Mouse (Mus musculus) lung, embryonic 15.5 days (tissue): ENCODE data around the gene Foxe1. TPM values are rescaled to one million over a fixed set of nuclear protein-coding genes. Genes with fewer than 3 reads are reported as not detected.

Experiments
- ATAC-seq: fragments of 200-750 bp; cut with Nextera tagmentation; 2 replicates; pipeline ENCODE4 v1.8.0; 2017; ENCODE audit warnings: moderate number of reproducible peaks, borderline replicate concordance; ENCODE audit not compliant: low FRiP score, low TSS enrichment; ENCODE audit errors: extremely low read depth
- H3K27ac ChIP-seq: fragments of 300-500 bp; sonication (generic); 2 replicates; pipeline ENCODE4 v1.5.1; 2015; ENCODE audit warnings: moderate library complexity, mild to moderate bottlenecking, inconsistent platforms
- H3K27me3 ChIP-seq: fragments of 300-500 bp; sonication (generic); 2 replicates; pipeline ENCODE4 v1.6.1; 2015; ENCODE audit warnings: inconsistent platforms
- H3K36me3 ChIP-seq: fragments of 300-500 bp; sonication (generic); 2 replicates; pipeline ENCODE4 v1.6.1; 2015; ENCODE audit warnings: inconsistent platforms
- H3K4me1 ChIP-seq: fragments of 300-500 bp; sonication (generic); 2 replicates; pipeline ENCODE4 v1.6.1; 2015; ENCODE audit warnings: inconsistent platforms
- H3K4me2 ChIP-seq: fragments of 300-500 bp; sonication (generic); 2 replicates; pipeline ENCODE4 v1.6.1; 2015; ENCODE audit warnings: inconsistent platforms, mild to moderate bottlenecking, moderate library complexity
- H3K4me3 ChIP-seq: fragments of 300-500 bp; sonication (generic); 2 replicates; pipeline ENCODE4 v1.5.1; 2015; ENCODE audit warnings: mild to moderate bottlenecking, inconsistent platforms
- H3K9ac ChIP-seq: fragments of 300-500 bp; sonication (generic); 2 replicates; pipeline ENCODE4 v1.6.1; 2015; ENCODE audit warnings: inconsistent platforms
- H3K9me3 ChIP-seq: fragments of 300-500 bp; sonication (generic); 2 replicates; pipeline ENCODE4 v1.6.1; 2016; ENCODE audit warnings: inconsistent platforms
- WGBS: fragments of 180-500 bp; shearing (Covaris S2); methylation state at CpG from one replicate; pipeline ENCODE4 v1.1.7; 2015; 5-methylcytosine and 5-hydroxymethylcytosine counted together
- polyA plus RNA-seq: library from polyadenylated mRNA; unstranded; fragments of >200 nt; fragmentation: Nextera tagmentation; extraction: Ambion mirVana; gene quantifications from 2 replicates; pipeline ENCODE4 v1.2.1, GENCODE M21; 2015

Gene Foxe1
- polyA plus RNA-seq, 1 experiment from 2014 or later = 0.05 TPM

DNA sequence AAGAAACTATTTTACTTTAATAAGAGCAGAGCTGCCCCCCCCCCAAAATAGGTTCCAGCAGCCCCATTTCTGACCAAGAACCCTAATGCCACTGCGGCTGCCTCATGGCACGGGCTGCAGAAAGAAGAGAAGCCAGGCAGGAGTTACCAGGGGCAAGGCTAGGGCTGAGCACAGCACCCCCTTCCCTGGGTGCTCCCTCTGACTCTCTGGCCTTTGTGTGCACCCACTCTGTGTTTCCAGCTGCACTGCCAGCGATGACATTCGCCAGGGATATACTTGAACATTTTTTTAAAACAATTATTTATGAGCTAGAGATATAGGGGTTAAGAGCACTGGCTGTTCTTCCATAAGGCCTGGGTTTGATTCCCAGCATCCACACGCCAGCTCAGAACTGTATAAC is 6.1 kb downstream of the Foxe1 start:
- Histone ChIP-seq H3K4me3 (no peak overlapping the region), H3K27ac (no peak overlapping the region), H3K36me3 (no peaks in the 10 kb centered on the region), H3K27me3 (peaks cover 91% of the 10 kb centered on the region), H3K9me3 (no peaks in the 10 kb centered on the region), H3K9ac (no peak overlapping the region), H3K4me1 (peaks cover 2% of the 10 kb centered on the region), H3K4me2 (no peak overlapping the region)
- 48% methylated on average over 5 of the region's 5 CpGs for WGBS
- ATAC-seq = no peak

DNA sequence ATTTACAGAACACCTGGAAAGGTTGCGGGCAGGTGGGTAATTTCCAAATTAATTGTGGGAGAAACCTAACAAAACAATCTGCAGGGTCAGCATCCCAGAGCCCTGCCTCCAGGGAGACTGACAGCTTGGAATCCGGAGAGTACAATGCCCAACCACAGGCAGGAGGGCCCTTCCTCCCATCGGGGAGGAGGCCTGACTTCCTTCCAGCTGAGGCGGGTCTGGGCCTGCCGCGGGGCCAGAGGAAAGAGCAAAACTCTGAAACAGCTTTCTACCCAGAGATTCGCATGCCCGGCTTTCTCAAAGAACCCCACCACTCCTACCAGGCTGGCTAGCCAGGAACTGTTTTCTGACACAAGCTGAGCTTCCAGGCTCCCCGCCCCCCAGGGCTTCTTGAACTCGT is 9.6 kb downstream of the Foxe1 start:
- H3K9me3 ChIP-seq = no peaks in the 10 kb centered on the region
- no peak overlapping the region for H3K4me3 ChIP-seq
- H3K27me3 ChIP-seq = peaks cover 66% of the 10 kb centered on the region
- no peak overlapping the region for H3K9ac ChIP-seq
- no peak overlapping the region for H3K27ac ChIP-seq
- no peak overlapping the region for H3K4me2 ChIP-seq
- H3K4me1 ChIP-seq = no peaks in the 10 kb centered on the region
- H3K36me3 ChIP-seq = no peaks in the 10 kb centered on the region
- 20% methylated on average over 10 of the region's 10 CpGs for WGBS
- no peak for ATAC-seq

DNA sequence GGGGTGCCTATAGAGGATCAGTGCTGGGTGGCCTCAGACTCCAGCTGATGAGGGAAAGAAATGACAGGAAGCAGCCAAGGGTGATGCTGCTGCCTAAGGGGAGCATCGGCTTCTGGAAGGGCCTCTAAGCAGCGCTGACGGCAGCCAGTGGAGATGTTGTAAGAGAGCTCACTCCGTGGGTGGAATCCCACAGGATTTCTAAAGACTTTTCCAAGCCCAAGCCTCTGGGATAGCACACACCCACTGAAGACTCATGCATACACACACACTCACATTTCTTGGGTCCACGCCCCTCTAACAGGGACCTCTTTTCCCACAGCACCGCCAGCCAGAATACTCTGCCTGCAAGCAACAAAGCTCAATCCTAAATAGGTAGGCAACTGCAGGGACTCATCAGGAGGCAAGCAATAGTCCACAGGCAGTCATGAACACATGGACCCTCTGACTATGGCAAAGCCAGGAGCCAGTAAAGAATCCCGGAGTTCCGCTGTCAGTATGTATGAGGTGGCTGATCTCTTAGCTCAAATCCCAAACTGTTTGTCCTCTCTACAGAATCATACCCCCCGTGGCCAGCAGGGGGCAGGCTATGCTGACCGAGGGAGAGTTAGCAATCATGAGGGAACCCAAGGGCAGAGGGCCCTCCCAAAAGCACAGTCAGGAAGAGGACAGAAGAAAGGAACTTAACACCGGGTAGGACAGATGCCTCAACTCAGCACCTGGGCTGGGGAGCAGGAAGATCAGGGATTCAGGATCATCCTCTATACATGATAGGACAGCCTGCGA is 13.1 kb downstream of the Foxe1 start:
- ATAC-seq = no peak
- no peak overlapping the region for H3K27ac ChIP-seq
- H3K36me3 ChIP-seq = no peaks in the 10 kb centered on the region
- no peaks in the 10 kb centered on the region for H3K9me3 ChIP-seq
- WGBS = 51% methylated on average over 12 of the region's 12 CpGs
- no peak overlapping the region for H3K4me3 ChIP-seq
- H3K4me1 ChIP-seq = no peaks in the 10 kb centered on the region
- H3K27me3 ChIP-seq = peaks cover 32% of the 10 kb centered on the region
- no peak overlapping the region for H3K9ac ChIP-seq
- no peak overlapping the region for H3K4me2 ChIP-seq

DNA sequence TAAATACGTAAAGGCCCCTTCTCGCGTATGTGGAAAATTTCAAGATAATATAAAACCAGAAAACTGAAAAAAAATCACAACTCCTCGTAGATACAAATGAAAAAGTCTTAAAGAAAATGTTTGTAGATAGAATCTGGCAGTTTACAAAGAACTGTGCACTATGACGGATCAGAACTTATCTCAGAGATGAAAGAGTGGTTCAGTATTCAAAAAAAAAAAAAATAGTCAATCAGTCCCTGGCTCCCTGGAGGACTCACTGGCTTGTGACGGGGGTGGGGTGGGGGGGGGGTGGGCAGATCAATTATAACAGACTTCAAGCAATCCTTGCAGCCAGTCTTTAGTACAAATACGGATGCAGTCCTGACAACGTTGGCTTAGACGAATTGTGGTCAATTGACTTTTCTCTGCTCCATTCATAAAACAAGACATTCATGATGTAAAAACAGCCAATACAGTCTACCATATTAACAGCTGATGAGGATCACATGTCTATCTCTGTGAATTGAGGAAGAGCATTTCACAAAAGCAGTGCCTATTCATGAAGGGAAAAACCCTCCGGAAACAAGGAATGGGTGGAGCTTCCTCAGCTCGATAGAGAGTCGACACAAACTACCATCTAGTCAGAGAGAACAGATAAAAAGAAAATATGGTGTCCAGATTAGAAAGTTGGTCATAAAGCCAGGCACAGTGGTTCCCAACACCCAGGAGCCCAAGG is 16.3 kb downstream of the Foxe1 start:
- no peaks in the 10 kb centered on the region for H3K36me3 ChIP-seq
- no peak for ATAC-seq
- H3K4me1 ChIP-seq = no peaks in the 10 kb centered on the region
- H3K27me3 ChIP-seq = 0 out of 2 replicates have a peak, but pooled peaks cover 10% of the 10 kb centered on the region
- H3K9me3 ChIP-seq = no peaks in the 10 kb centered on the region
- H3K4me2 ChIP-seq = no peak overlapping the region
- no peak overlapping the region for H3K4me3 ChIP-seq
- WGBS = 63% methylated on average over 12 of the region's 12 CpGs
- H3K27ac ChIP-seq = no peak overlapping the region
- no peak overlapping the region for H3K9ac ChIP-seq

DNA sequence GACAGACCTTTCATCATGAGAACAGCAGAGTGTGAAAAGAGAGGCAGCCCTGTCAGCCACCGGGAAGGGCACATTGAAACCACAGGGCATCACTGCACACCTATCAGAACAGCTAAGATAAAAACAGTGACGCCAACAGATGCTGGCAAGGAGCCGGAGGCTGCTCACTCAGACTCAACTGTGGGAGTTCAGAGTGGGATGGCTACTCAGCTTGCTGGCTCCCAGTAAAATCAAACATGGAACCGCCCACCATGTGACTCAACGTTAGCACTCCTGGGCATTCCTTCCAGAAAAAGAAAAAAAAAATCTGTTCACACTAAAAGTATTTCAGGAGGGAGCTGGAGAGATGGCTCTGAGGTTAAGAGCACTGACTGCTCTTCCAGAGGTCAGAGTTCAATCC is 17.8 kb downstream of the Foxe1 start:
- no peak overlapping the region for H3K9ac ChIP-seq
- 0 out of 2 replicates have a peak, but pooled peaks cover 7% of the 10 kb centered on the region for H3K27me3 ChIP-seq
- ATAC-seq = no peak
- H3K27ac ChIP-seq = no peak overlapping the region
- no peak overlapping the region for H3K4me2 ChIP-seq
- no peaks in the 10 kb centered on the region for H3K9me3 ChIP-seq
- 39% methylated on average over 5 of the region's 5 CpGs for WGBS
- no peaks in the 10 kb centered on the region for H3K36me3 ChIP-seq
- H3K4me1 ChIP-seq = no peaks in the 10 kb centered on the region
- H3K4me3 ChIP-seq = no peak overlapping the region

DNA sequence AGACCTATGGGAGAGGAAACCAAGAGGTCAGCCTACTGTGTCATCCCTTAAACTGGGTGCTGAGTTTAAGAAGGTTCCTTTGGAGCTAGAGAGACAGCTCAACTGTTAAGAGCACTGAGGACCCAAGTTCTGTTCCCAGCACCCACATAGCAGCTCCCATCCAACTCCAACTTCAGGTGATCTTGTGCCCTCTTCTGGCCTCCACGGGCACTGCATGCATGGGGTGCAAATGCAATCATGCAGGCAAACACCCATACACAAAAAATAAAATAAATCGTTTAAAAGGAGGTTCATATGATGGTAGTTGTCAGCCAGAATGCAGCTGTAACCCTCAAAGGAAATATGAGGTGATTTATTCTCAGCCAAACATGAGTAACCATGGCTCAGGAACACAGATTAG is 21.0 kb downstream of the Foxe1 start:
- Histone ChIP-seq H3K27me3 (peaks cover 4% of the 10 kb centered on the region; the same call in 1 of the 2 replicates), H3K9ac (no peak overlapping the region), H3K36me3 (no peaks in the 10 kb centered on the region), H3K4me1 (no peaks in the 10 kb centered on the region), H3K4me2 (no peak overlapping the region), H3K9me3 (no peaks in the 10 kb centered on the region), H3K27ac (no peak overlapping the region), H3K4me3 (no peak overlapping the region)
- no peak for ATAC-seq
- WGBS = 74% methylated on average over 2 of the region's 2 CpGs

DNA sequence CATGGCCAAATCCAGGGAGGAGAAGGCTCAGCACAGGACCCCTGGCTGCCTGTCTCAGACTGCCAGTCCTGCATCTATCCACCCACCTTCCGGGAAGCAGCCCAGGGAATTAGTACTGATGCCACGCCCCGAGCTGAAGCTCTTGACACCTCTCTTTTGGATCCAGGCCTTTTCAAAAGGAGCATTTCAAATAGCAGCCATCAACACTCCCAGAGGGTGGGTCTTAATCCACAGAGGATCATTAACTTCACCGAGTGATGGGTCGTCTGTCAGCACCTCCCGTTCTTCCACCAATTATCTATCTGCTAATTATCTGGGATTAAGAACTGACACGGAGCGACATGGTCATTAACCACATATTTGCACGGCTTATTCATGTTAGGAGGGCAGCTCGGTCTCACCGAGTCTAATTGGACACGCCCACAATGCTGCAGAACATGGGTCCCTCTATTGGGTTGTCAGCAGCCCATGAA is 24.1 kb downstream of the Foxe1 start:
- 11% methylated on average over 12 of the region's 12 CpGs for WGBS
- peaks cover 4% of the 10 kb centered on the region; the same call in 1 of the 2 replicates for H3K27me3 ChIP-seq
- H3K36me3 ChIP-seq = no peaks in the 10 kb centered on the region
- H3K9ac ChIP-seq = no peak overlapping the region
- H3K27ac ChIP-seq = no peak overlapping the region
- no peak for ATAC-seq
- no peak overlapping the region for H3K4me2 ChIP-seq
- no peak overlapping the region for H3K4me3 ChIP-seq
- peaks cover 5% of the 10 kb centered on the region; the same call in 1 of the 2 replicates for H3K4me1 ChIP-seq
- H3K9me3 ChIP-seq = no peaks in the 10 kb centered on the region

DNA sequence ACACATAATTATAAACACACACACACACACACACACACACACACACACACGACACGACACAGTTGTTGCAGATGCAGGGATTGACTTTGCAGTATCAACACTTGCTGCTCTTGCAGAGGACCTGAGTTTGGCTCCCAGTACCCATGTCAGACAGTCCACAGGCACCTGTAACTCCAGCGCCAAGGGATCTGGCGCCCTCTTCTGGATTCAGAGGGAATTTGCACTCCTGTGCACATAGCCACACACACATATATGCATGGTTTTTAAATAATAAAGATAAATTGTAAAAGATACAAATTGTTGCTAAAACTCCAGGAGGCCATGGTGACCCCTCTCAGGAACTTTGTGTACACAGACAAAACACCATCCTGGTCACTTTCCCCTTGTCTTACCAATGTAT is 25.7 kb downstream of the Foxe1 start:
- peaks cover 4% of the 10 kb centered on the region; the same call in 1 of the 2 replicates for H3K27me3 ChIP-seq
- WGBS = 66% methylated on average over 4 of the region's 4 CpGs
- no peaks in the 10 kb centered on the region for H3K36me3 ChIP-seq
- no peak overlapping the region for H3K27ac ChIP-seq
- H3K4me2 ChIP-seq = no peak overlapping the region
- H3K9me3 ChIP-seq = no peaks in the 10 kb centered on the region
- no peak overlapping the region for H3K9ac ChIP-seq
- H3K4me1 ChIP-seq = peaks cover 5% of the 10 kb centered on the region; the same call in 1 of the 2 replicates
- ATAC-seq = no peak
- H3K4me3 ChIP-seq = no peak overlapping the region

DNA sequence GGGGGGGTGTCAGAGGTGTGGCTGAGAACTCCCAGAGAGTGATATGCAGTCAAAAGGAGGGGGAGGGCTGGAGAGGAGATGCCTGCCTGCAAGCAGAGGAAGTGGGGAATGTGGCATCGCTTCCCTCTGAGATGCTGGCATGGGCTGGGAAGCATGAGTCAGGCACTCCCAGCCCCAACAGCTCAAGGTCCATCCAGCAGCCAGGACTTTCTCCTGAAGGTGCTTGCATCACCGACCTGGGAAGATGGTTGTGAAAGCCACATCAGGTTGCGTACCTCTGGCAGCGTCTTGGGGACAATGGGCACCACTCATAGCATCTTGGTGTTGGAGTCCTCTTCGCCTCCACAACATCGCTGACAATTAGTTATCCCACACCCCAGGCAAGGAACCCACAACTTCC is 27.0 kb downstream of the Foxe1 start:
- Histone ChIP-seq H3K9ac (no peak overlapping the region), H3K4me2 (0 out of 2 replicates have a peak overlapping the region, but pooled peaks have one; percentile 45), H3K36me3 (no peaks in the 10 kb centered on the region), H3K27me3 (peaks cover 4% of the 10 kb centered on the region; the same call in 1 of the 2 replicates), H3K4me1 (peaks cover 10% of the 10 kb centered on the region), H3K27ac (no peak overlapping the region), H3K9me3 (no peaks in the 10 kb centered on the region), H3K4me3 (no peak overlapping the region)
- 42% methylated on average over 6 of the region's 6 CpGs for WGBS
- ATAC-seq = no peak

DNA sequence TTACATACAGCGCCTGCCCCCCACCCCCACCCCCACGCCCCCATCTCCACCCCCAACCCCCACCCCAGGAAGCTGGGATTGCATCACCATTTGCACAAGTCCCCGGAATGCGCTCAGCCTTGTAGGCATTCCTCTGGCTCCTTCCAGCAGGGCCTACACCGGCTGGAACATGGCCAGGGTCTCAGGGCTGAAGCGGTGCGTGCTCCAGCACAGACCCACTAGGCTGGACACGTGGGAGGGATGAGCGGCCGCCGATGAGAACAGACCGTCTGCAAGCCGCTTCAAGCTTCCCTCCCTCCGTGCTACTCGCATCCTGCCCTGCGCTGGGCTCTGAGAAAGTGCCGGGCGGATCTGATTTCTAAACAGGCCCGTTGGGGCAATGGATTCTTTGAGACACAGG is 27.6 kb downstream of the Foxe1 start:
- Histone ChIP-seq H3K4me1 (peaks cover 10% of the 10 kb centered on the region), H3K4me3 (peak overlapping the region; percentile 6; the same call in 1 of the 2 replicates), H3K27ac (0 out of 2 replicates have a peak overlapping the region, but pooled peaks have one; percentile 9), H3K4me2 (peak overlapping the region; percentile 45), H3K36me3 (no peaks in the 10 kb centered on the region), H3K9me3 (no peaks in the 10 kb centered on the region), H3K27me3 (peaks cover 4% of the 10 kb centered on the region; the same call in 1 of the 2 replicates), H3K9ac (no peak overlapping the region)
- ATAC-seq = peak; percentile 89
- WGBS = 2% methylated on average over 19 of the region's 19 CpGs

DNA sequence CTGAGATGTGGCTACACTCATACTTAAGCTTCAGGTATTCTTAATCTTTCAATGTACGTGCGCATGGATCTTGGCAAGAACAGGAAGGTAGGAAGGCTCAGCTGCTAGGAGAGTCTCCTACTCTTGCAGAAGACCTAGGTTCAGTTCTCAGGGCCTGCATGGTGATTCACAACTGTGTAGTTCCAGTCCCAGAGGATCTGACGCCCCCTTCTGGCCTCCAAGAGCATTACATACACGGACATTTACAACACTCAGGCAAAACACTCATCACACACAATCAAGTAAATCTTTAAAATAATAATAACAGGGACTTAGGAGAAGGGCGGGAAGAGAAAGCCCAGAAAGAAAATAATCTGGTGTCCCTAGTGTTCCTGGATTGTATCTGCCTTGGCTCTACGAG is 31.0 kb downstream of the Foxe1 start:
- H3K36me3 ChIP-seq = peaks cover 23% of the 10 kb centered on the region
- peak overlapping the region; percentile 64 for H3K4me2 ChIP-seq
- WGBS = 50% methylated on average over 6 of the region's 6 CpGs
- H3K27ac ChIP-seq = no peak overlapping the region
- H3K9me3 ChIP-seq = no peaks in the 10 kb centered on the region
- no peak for ATAC-seq
- peaks cover 10% of the 10 kb centered on the region for H3K4me1 ChIP-seq
- H3K4me3 ChIP-seq = peak overlapping the region; percentile 33; the same call in 1 of the 2 replicates
- H3K27me3 ChIP-seq = no peaks in the 10 kb centered on the region
- no peak overlapping the region for H3K9ac ChIP-seq

DNA sequence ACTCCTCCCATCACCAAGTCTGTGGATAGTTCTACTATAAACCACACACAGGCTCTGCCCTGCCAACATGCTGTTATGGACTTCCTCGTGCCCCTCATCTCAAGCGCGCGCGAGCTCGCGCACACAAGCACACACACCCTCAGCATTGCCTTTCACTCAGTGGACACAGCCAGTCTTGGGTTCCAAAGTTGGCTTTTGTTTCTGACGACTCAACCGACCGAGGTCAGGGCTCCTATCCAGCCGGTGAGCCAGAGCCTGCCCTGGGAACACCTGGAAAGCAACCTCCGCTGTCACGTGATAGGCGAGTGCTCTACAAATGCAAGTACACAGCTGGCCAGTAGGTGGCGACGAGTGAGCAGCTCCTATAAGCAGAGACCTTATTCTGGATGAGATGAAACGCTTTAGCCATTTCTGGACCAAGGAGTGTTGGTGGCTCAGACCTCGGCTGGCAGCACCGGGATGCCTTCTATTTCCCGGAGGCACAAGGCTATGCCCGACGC is 31.5 kb downstream of the Foxe1 start:
- no peak overlapping the region for H3K9ac ChIP-seq
- 18% methylated on average over 22 of the region's 22 CpGs for WGBS
- H3K4me2 ChIP-seq = peak overlapping the region; percentile 64
- H3K4me3 ChIP-seq = peak overlapping the region; percentile 33
- ATAC-seq = peak; percentile 40; the same call in 1 of the 2 replicates
- H3K27ac ChIP-seq = no peak overlapping the region
- peaks cover 28% of the 10 kb centered on the region for H3K36me3 ChIP-seq
- no peaks in the 10 kb centered on the region for H3K9me3 ChIP-seq
- peaks cover 10% of the 10 kb centered on the region for H3K4me1 ChIP-seq
- H3K27me3 ChIP-seq = no peaks in the 10 kb centered on the region
